In genomic region chr1:135704317-135704821, GRCm38 (mm10) we compare ENCODE assay signal across 23 mouse cellular contexts. TPM values are rescaled to one million over a fixed set of nuclear protein-coding genes. Genes with fewer than 3 reads are reported as not detected.
DNase-seq lines count a peak whose midpoint lies in the region; ATAC-seq and TF ChIP-seq lines count a peak whose summit lies in the region.
"Had no signal": no experiment of that assay in that cellular context is flagged by ENCODE, and none has a peak within 500 bp of the region (broad histone marks: within the 10 kb centered on the region; RNA-seq: fewer than 3 reads in every experiment).

No protein-coding gene starts in this region.

- H3K9ac ChIP-seq in kidney, postnatal 0 days (ENCODE audit: low read depth, low read length), result no peak overlapping the region
- no peak overlapping the region for H3K9ac ChIP-seq in lung, postnatal 0 days (replicated peaks; ENCODE audit: low read depth)
- H3K9ac ChIP-seq: limb, embryonic 13.5 days; liver, embryonic 15.5 days; midbrain, embryonic 13.5 days; neural tube, embryonic 12.5 days had no signal

- H3K9me3 ChIP-seq in kidney, postnatal 0 days (replicated peaks; ENCODE audit: low read length), result no peaks in the 10 kb centered on the region
- no peaks in the 10 kb centered on the region for H3K9me3 ChIP-seq in lung, postnatal 0 days (ENCODE audit: low read length)
- no peaks in the 10 kb centered on the region for H3K9me3 ChIP-seq in hindbrain, embryonic 10.5 days
- H3K9me3 ChIP-seq: embryonic facial prominence, embryonic 10.5 days; limb, embryonic 13.5 days; liver, embryonic 15.5 days; midbrain, embryonic 13.5 days; neural tube, embryonic 12.5 days had no signal

- DNase-seq in kidney, postnatal 0 days (ENCODE audit: low spot score), result no peak
- DNase-seq in kidney, postnatal 10 days, result no peak
- DNase-seq in lung, postnatal 0 days (ENCODE audit: low spot score), result no peak
- no peak for DNase-seq in lung, postnatal 14 days
- peak; percentile 62 for DNase-seq in ES-CJ7 (ENCODE audit: low read depth, low spot score)
- peak; percentile 46 for DNase-seq in induced T-regulatory cell, adult 2 months (ENCODE audit: low read depth)
- DNase-seq in hindbrain, embryonic 10.5 days (ENCODE audit: low spot score), result no peak
- DNase-seq: adrenal gland, postnatal 36 days; cerebellum, adult 11 months; cerebellum, adult 9-11 months; gastrocnemius, postnatal 36 days; kidney, adult 2 months; kidney, postnatal 14 days; layer of hippocampus, postnatal 36 days; retina, postnatal 1 day; thymus, postnatal 25 days had no signal

- TF ChIP-seq EP300 in lung, postnatal 0 days (IDR thresholded peaks at IDR 0.05), result no peak

- H3K4me1 ChIP-seq in kidney, postnatal 0 days (replicated peaks; ENCODE audit: insufficient read depth, low read length), result no peaks in the 10 kb centered on the region
- no peaks in the 10 kb centered on the region for H3K4me1 ChIP-seq in lung, postnatal 0 days (ENCODE audit: insufficient read depth, low read depth, low read length)
- peaks cover 3% of the 10 kb centered on the region for H3K4me1 ChIP-seq in hindbrain, embryonic 10.5 days (replicated peaks)

- ATAC-seq in kidney, postnatal 0 days (replicated peaks; ENCODE audit: low FRiP score, low read depth), result no peak
- ATAC-seq in lung, postnatal 0 days, result no peak
- ATAC-seq in activated CD4-positive, CD25-positive, alpha-beta regulatory T cell, adult 4 months, result no peak
- ATAC-seq: midbrain, embryonic 13.5 days had no signal

- peak; percentile 44 for TF ChIP-seq CTCF in kidney, postnatal 0 days (IDR thresholded peaks at IDR 0.05; ENCODE audit: low read depth)
- peak; percentile 33; the same call in 1 of the 2 replicates for TF ChIP-seq CTCF in lung, postnatal 0 days (IDR thresholded peaks at IDR 0.05)

- no peak overlapping the region for H3K4me2 ChIP-seq in kidney, postnatal 0 days (ENCODE audit: low read length)
- H3K4me2 ChIP-seq in lung, postnatal 0 days (replicated peaks; ENCODE audit: low read depth, low read length), result no peak overlapping the region
- H3K4me2 ChIP-seq: limb, embryonic 13.5 days; liver, embryonic 15.5 days; midbrain, embryonic 13.5 days; neural tube, embryonic 12.5 days had no signal

- no peaks in the 10 kb centered on the region for H3K27me3 ChIP-seq in kidney, postnatal 0 days (ENCODE audit: insufficient read depth, low read length)
- no peaks in the 10 kb centered on the region for H3K27me3 ChIP-seq in lung, postnatal 0 days (replicated peaks; ENCODE audit: insufficient read depth, low read length)
- peaks cover 10% of the 10 kb centered on the region for H3K27me3 ChIP-seq in hindbrain, embryonic 10.5 days (ENCODE audit: insufficient read depth, poor library complexity, severe bottlenecking)
- H3K27me3 ChIP-seq: limb, embryonic 13.5 days had no signal

- no peak overlapping the region for H3K27ac ChIP-seq in kidney, postnatal 0 days
- no peak overlapping the region for H3K27ac ChIP-seq in lung, postnatal 0 days (ENCODE audit: low read length)
- H3K27ac ChIP-seq in hindbrain, embryonic 10.5 days, result no peak overlapping the region
- H3K27ac ChIP-seq: embryonic facial prominence, embryonic 10.5 days; limb, embryonic 13.5 days; liver, embryonic 15.5 days; midbrain, embryonic 13.5 days; neural tube, embryonic 12.5 days had no signal

- WGBS in kidney, postnatal 0 days, result 67% methylated on average over 3 of the region's 3 CpGs
- WGBS in lung, postnatal 0 days, result 60% methylated on average over 3 of the region's 3 CpGs
- 66% methylated on average over 3 of the region's 3 CpGs for WGBS in hindbrain, embryonic 10.5 days

- no peak overlapping the region for H3K4me3 ChIP-seq in kidney, postnatal 0 days (replicated peaks; ENCODE audit: low read depth, low read length)
- H3K4me3 ChIP-seq in lung, postnatal 0 days (ENCODE audit: low read depth, low read length), result no peak overlapping the region
- no peak overlapping the region for H3K4me3 ChIP-seq in hindbrain, embryonic 10.5 days
- H3K4me3 ChIP-seq: embryonic facial prominence, embryonic 10.5 days; limb, embryonic 13.5 days; liver, embryonic 15.5 days; midbrain, embryonic 13.5 days; neural tube, embryonic 12.5 days had no signal

- no peaks in the 10 kb centered on the region for H3K36me3 ChIP-seq in kidney, postnatal 0 days (ENCODE audit: insufficient read depth, low read length)
- no peaks in the 10 kb centered on the region for H3K36me3 ChIP-seq in lung, postnatal 0 days (ENCODE audit: insufficient read depth, low read length)
- H3K36me3 ChIP-seq in hindbrain, embryonic 10.5 days, result no peaks in the 10 kb centered on the region
- H3K36me3 ChIP-seq: embryonic facial prominence, embryonic 10.5 days; G1E; limb, embryonic 13.5 days; liver, embryonic 15.5 days; midbrain, embryonic 13.5 days; neural tube, embryonic 12.5 days had no signal

RNA-seq across cellular contexts. Expression of gene Csrp1, which starts 15.5 kb away (rescaled TPM):
- polyA plus RNA-seq in kidney, postnatal 0 days (2015; fragmentation: Nextera tagmentation; extraction: Ambion mirVana), result 189 and 190 TPM in 2 replicates
- 449 and 545 TPM in 2 replicates for polyA plus RNA-seq in lung, postnatal 0 days (2015; fragmentation: Nextera tagmentation; extraction: Ambion mirVana)
- 51.0 and 56.2 TPM in 2 replicates for polyA plus RNA-seq in hindbrain, embryonic 10.5 days (2016; fragmentation: Nextera tagmentation; extraction: Ambion mirVana)
- 10 to 100 TPM; 14.5 to 35.2 TPM for polyA plus RNA-seq in activated CD4-positive, CD25-positive, alpha-beta regulatory T cell, adult 4 months (2017; shearing (Covaris generic))

Comparison
In these comparisons a context has a peak if more than half of its experiments do, and no peak if none do; other contexts are left out.
1. DNase-seq: peak in ES-CJ7 (single experiment) and induced T-regulatory cell, adult 2 months (single experiment); none in kidney, postnatal 0 days (single experiment), kidney, postnatal 10 days (single experiment), lung, postnatal 0 days (single experiment), lung, postnatal 14 days (single experiment) and hindbrain, embryonic 10.5 days (single experiment).